Mouse (Mus musculus) embryonic facial prominence, embryonic 13.5 days (tissue): ENCODE measurements around the gene Hgd. TPM values are rescaled to one million over a fixed set of nuclear protein-coding genes. Genes with fewer than 3 reads are reported as not detected.

Source experiments
- ATAC-seq: fragments of 200-750 bp; cut with Nextera tagmentation; 2 replicates; pipeline ENCODE4 v1.8.0; 2017; ENCODE audit warnings: low read depth; ENCODE audit not compliant: insufficient number of reproducible peaks, insufficient read depth, low FRiP score, low TSS enrichment
- H3K27ac ChIP-seq: fragments of 300-500 bp; sonication (generic); 2 replicates; pipeline ENCODE4 v1.5.1; 2015; ENCODE audit warnings: moderate library complexity, mild to moderate bottlenecking, inconsistent platforms
- H3K27me3 ChIP-seq: fragments of 300-500 bp; sonication (generic); 2 replicates; pipeline ENCODE4 v1.6.1; 2015; ENCODE audit warnings: mild to moderate bottlenecking, inconsistent platforms
- H3K36me3 ChIP-seq: fragments of 300-500 bp; sonication (generic); 2 replicates; pipeline ENCODE4 v1.6.1; 2015; ENCODE audit warnings: mild to moderate bottlenecking, inconsistent platforms
- H3K4me1 ChIP-seq: fragments of 300-500 bp; sonication (generic); 2 replicates; pipeline ENCODE4 v1.6.1; 2015; ENCODE audit warnings: inconsistent platforms
- H3K4me2 ChIP-seq: fragments of 300-500 bp; sonication (generic); 2 replicates; pipeline ENCODE4 v1.6.1; 2015; ENCODE audit warnings: moderate library complexity, mild to moderate bottlenecking, inconsistent platforms
- H3K4me3 ChIP-seq: fragments of 300-500 bp; sonication (generic); 2 replicates; pipeline ENCODE4 v1.5.1; 2015; ENCODE audit warnings: mild to moderate bottlenecking, inconsistent platforms
- H3K9ac ChIP-seq: fragments of 300-500 bp; sonication (generic); 2 replicates; pipeline ENCODE4 v1.6.1; 2015; ENCODE audit warnings: mild to moderate bottlenecking, inconsistent platforms
- H3K9me3 ChIP-seq: fragments of 300-500 bp; sonication (generic); 2 replicates; pipeline ENCODE4 v1.6.1; 2016; ENCODE audit warnings: inconsistent platforms
- WGBS: fragments of 180-500 bp; shearing (Covaris S2); methylation state at CpG from one replicate; pipeline ENCODE4 v1.1.7; 2015; ENCODE audit warnings: mixed read lengths; 5-methylcytosine and 5-hydroxymethylcytosine counted together
- polyA plus RNA-seq: library from polyadenylated mRNA; unstranded; fragments of >200 nt; fragmentation: Nextera tagmentation; extraction: Ambion mirVana; gene quantifications from 2 replicates; pipeline ENCODE4 v1.2.1, GENCODE M21; 2015

The Hgd gene
- polyA plus RNA-seq, 1 experiment from 2014 or later, result 0.20 TPM

DNA sequence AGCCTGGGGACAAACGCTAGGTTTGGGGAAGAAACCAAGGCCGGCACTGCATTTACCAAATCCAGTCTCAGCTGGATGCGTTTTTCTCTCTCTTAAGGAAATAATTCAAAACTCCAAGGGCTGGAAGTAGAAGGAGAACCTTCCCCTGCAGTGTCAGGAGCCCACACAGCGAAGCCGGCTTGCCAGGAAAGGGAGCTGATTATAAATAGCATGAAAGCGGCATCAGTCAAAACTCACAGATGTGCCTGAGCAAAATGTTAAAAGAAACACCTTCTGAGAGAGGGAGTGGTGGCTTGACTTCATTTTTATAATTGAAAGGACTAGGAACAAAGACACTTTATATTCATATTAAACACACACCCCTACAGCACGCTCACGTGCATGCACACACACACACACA, 30.4 kb downstream of the Hgd start:
- Histone ChIP-seq H3K27me3 (no peaks in the 10 kb centered on the region), H3K4me2 (no peak overlapping the region), H3K27ac (no peak overlapping the region), H3K9me3 (no peaks in the 10 kb centered on the region), H3K4me1 (no peaks in the 10 kb centered on the region), H3K9ac (no peak overlapping the region), H3K4me3 (no peak overlapping the region), H3K36me3 (no peaks in the 10 kb centered on the region)
- no peak for ATAC-seq
- 74% methylated on average over 8 of the region's 8 CpGs for whole genome bisulfite sequencing

GRCm38 (mm10) chr16:37611072-37611471, 31.1 kb downstream of the Hgd start:
- WGBS, result 63% methylated on average over 7 of the region's 7 CpGs

GRCm38 (mm10) chr16:37612013-37612412, 32.1 kb downstream of the Hgd start:
- Histone ChIP-seq H3K9me3 (no peaks in the 10 kb centered on the region), H3K4me2 (no peak overlapping the region), H3K4me1 (no peaks in the 10 kb centered on the region), H3K27me3 (no peaks in the 10 kb centered on the region), H3K27ac (no peak overlapping the region), H3K9ac (no peak overlapping the region), H3K4me3 (no peak overlapping the region), H3K36me3 (no peaks in the 10 kb centered on the region)
- WGBS, result 87% methylated on average over 5 of the region's 5 CpGs
- no peak for ATAC-seq

More at GRCm38 (mm10) chr16:37611072-37611471, 31.1 kb downstream of the Hgd start:
- Histone ChIP-seq H3K4me3 (no peak overlapping the region), H3K4me2 (no peak overlapping the region), H3K36me3 (no peaks in the 10 kb centered on the region), H3K27ac (no peak overlapping the region), H3K4me1 (no peaks in the 10 kb centered on the region), H3K9me3 (no peaks in the 10 kb centered on the region), H3K9ac (no peak overlapping the region), H3K27me3 (no peaks in the 10 kb centered on the region)
- ATAC-seq, result no peak

- no peak for ATAC-seq
- H3K36me3 ChIP-seq, result no peaks in the 10 kb centered on the region
- no peak overlapping the region for H3K4me3 ChIP-seq
- no peaks in the 10 kb centered on the region for H3K27me3 ChIP-seq
- H3K27ac ChIP-seq, result no peak overlapping the region
- no peak overlapping the region for H3K4me2 ChIP-seq
- 90% methylated on average over 9 of the region's 9 CpGs for WGBS
- H3K9me3 ChIP-seq, result no peaks in the 10 kb centered on the region
- H3K4me1 ChIP-seq, result peaks cover 6% of the 10 kb centered on the region; the same call in 1 of the 2 replicates
- H3K9ac ChIP-seq, result no peak overlapping the region
These were observed 34.6 kb downstream of the Hgd start for GRCm38 (mm10) chr16:37614540-37614939.

GRCm38 (mm10) chr16:37615429-37615828, 35.5 kb downstream of the Hgd start:
- ATAC-seq, result no peak
- WGBS, result 65% methylated on average over 8 of the region's 8 CpGs
- H3K27me3 ChIP-seq, result no peaks in the 10 kb centered on the region
- no peak overlapping the region for H3K9ac ChIP-seq
- H3K4me3 ChIP-seq, result no peak overlapping the region
- H3K27ac ChIP-seq, result no peak overlapping the region
- H3K36me3 ChIP-seq, result no peaks in the 10 kb centered on the region
- no peak overlapping the region for H3K4me2 ChIP-seq
- no peaks in the 10 kb centered on the region for H3K9me3 ChIP-seq
- H3K4me1 ChIP-seq, result peaks cover 6% of the 10 kb centered on the region; the same call in 1 of the 2 replicates

GRCm38 (mm10) chr16:37616104-37616503, 36.2 kb downstream of the Hgd start:
- WGBS, result 66% methylated on average over 8 of the region's 8 CpGs
- no peak overlapping the region for H3K9ac ChIP-seq
- no peaks in the 10 kb centered on the region for H3K27me3 ChIP-seq
- ATAC-seq, result no peak
- H3K36me3 ChIP-seq, result no peaks in the 10 kb centered on the region
- H3K27ac ChIP-seq, result no peak overlapping the region
- peaks cover 6% of the 10 kb centered on the region; the same call in 1 of the 2 replicates for H3K4me1 ChIP-seq
- H3K4me2 ChIP-seq, result no peak overlapping the region
- no peaks in the 10 kb centered on the region for H3K9me3 ChIP-seq
- no peak overlapping the region for H3K4me3 ChIP-seq

GRCm38 (mm10) chr16:37617695-37618094, 37.7 kb downstream of the Hgd start:
- H3K27me3 ChIP-seq, result no peaks in the 10 kb centered on the region
- H3K9ac ChIP-seq, result no peak overlapping the region
- H3K4me1 ChIP-seq, result peaks cover 6% of the 10 kb centered on the region; the same call in 1 of the 2 replicates
- H3K4me2 ChIP-seq, result no peak overlapping the region
- H3K36me3 ChIP-seq, result no peaks in the 10 kb centered on the region
- H3K9me3 ChIP-seq, result no peaks in the 10 kb centered on the region
- 37% methylated on average over 3 of the region's 3 CpGs for WGBS
- H3K4me3 ChIP-seq, result no peak overlapping the region
- H3K27ac ChIP-seq, result no peak overlapping the region
- ATAC-seq, result no peak

- 79% methylated on average over 3 of the region's 3 CpGs for WGBS
These were observed 42.5 kb downstream of the Hgd start for GRCm38 (mm10) chr16:37622403-37622802.

DNA sequence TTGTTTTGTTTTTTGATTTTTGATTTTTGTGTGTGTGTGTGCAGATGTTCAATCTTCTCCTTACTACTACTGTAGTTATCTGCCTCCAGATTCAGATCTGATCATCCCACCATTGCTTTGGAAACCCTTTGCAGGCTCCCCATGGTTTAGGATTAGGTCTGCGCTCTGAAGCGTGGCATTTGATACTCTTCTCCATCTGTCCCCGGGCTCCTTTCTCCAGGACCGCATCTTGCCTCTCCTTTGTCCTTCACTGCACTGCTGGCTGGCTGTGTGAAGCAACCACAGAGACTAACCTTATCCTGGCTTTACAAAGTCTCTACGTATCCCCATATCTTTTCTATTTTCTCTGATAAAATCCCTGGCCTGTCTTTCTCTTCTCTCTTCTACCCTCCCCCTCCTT, 43.0 kb downstream of the Hgd start:
- Histone ChIP-seq H3K9me3 (no peaks in the 10 kb centered on the region), H3K27ac (no peak overlapping the region), H3K4me3 (no peak overlapping the region), H3K36me3 (no peaks in the 10 kb centered on the region), H3K4me2 (no peak overlapping the region), H3K9ac (no peak overlapping the region), H3K27me3 (no peaks in the 10 kb centered on the region), H3K4me1 (no peaks in the 10 kb centered on the region)
- WGBS, result 51% methylated on average over 5 of the region's 5 CpGs
- ATAC-seq, result no peak

More at GRCm38 (mm10) chr16:37622403-37622802, 42.5 kb downstream of the Hgd start:
- no peak for ATAC-seq
- Histone ChIP-seq H3K4me1 (peaks cover 5% of the 10 kb centered on the region; the same call in 1 of the 2 replicates), H3K9ac (no peak overlapping the region), H3K4me3 (no peak overlapping the region), H3K4me2 (no peak overlapping the region), H3K36me3 (no peaks in the 10 kb centered on the region), H3K27ac (no peak overlapping the region), H3K27me3 (no peaks in the 10 kb centered on the region), H3K9me3 (no peaks in the 10 kb centered on the region)

DNA sequence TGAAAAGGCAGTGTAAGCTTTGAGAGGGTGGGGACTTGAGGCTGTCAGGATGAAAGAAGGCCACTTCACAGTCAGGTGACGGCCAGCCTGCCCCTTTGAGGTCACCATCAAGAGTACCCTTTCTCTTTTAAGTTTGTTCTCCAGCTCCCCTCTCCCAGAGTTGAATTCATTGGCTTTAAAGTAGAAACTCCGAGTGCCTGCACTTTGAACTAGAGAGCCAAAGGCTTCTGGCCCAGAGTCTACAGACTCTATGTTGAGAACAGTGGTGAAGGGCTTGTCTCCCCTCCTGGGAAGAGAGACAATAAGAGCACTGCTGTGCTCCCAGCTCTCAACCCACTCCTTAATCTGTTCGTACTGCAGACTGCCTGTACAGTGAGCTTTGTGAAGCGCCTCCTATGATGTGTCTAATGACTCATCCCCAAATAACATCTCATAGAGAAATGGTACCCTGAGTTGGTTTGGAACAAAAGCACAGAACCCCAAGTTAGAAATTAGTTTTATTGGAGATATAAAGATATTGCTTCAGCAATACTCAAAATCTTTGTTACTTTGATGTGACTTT, 46.5 kb downstream of the Hgd start:
- Histone ChIP-seq H3K4me1 (no peaks in the 10 kb centered on the region), H3K4me2 (no peak overlapping the region), H3K9me3 (no peaks in the 10 kb centered on the region), H3K36me3 (no peaks in the 10 kb centered on the region), H3K4me3 (no peak overlapping the region), H3K27ac (no peak overlapping the region), H3K27me3 (no peaks in the 10 kb centered on the region), H3K9ac (no peak overlapping the region)
- WGBS, result 67% methylated on average over 4 of the region's 4 CpGs
- no peak for ATAC-seq

DNA sequence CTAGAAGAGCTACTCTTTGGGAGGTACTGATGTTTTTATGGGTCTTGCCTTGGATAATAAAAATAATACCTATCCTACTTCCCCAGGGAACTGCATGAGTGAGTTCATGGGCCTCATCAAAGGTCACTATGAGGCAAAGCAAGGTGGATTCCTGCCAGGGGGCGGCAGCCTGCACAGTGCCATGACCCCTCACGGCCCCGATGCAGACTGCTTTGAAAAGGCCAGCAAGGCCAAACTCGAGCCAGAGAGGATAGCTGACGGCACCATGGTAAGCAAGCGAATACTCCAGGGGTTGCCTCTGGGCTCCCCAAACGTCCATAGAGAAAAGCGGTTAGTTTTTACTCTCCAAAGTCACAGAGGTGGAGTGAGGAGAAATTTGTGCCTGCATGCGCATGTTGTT, 48.4 kb downstream of the Hgd start:
- H3K27ac ChIP-seq, result no peak overlapping the region
- no peaks in the 10 kb centered on the region for H3K27me3 ChIP-seq
- WGBS, result 75% methylated on average over 9 of the region's 9 CpGs
- H3K9ac ChIP-seq, result no peak overlapping the region
- H3K4me1 ChIP-seq, result no peaks in the 10 kb centered on the region
- H3K4me3 ChIP-seq, result no peak overlapping the region
- no peaks in the 10 kb centered on the region for H3K36me3 ChIP-seq
- H3K9me3 ChIP-seq, result no peaks in the 10 kb centered on the region
- ATAC-seq, result no peak
- no peak overlapping the region for H3K4me2 ChIP-seq

- WGBS, result 84% methylated on average over 7 of the region's 7 CpGs
- Histone ChIP-seq H3K9ac (no peak overlapping the region), H3K9me3 (no peaks in the 10 kb centered on the region), H3K36me3 (no peaks in the 10 kb centered on the region), H3K27me3 (no peaks in the 10 kb centered on the region), H3K4me3 (no peak overlapping the region), H3K4me2 (no peak overlapping the region), H3K4me1 (no peaks in the 10 kb centered on the region), H3K27ac (no peak overlapping the region)
- no peak for ATAC-seq
These were observed 49.1 kb downstream of the Hgd start for GRCm38 (mm10) chr16:37629011-37629410.
